Mouse (Mus musculus) heart, embryonic 12.5 days (tissue): ENCODE measurements around the gene Tacc3. TPM values are rescaled to one million over a fixed set of nuclear protein-coding genes. Genes with fewer than 3 reads are reported as not detected.

Experiments
- ATAC-seq: fragments of 200-750 bp; cut with Nextera tagmentation; 2 replicates; pipeline ENCODE4 v1.8.0; 2017; ENCODE audit warnings: moderate TSS enrichment, moderate library complexity; ENCODE audit not compliant: insufficient number of reproducible peaks, low FRiP score
- H3K27ac ChIP-seq: fragments of 300-500 bp; sonication (generic); 2 replicates; pipeline ENCODE4 v1.5.1; 2016; ENCODE audit warnings: mild to moderate bottlenecking, moderate library complexity; ENCODE audit not compliant: poor library complexity, severe bottlenecking
- H3K27me3 ChIP-seq: fragments of 300-500 bp; sonication (generic); replicated peaks from 2 replicates; pipeline ENCODE4 v1.6.1; 2016; ENCODE audit warnings: mild to moderate bottlenecking, moderate library complexity
- H3K36me3 ChIP-seq: fragments of 300-500 bp; sonication (generic); 2 replicates; pipeline ENCODE4 v1.6.1; 2016; ENCODE audit warnings: mild to moderate bottlenecking, moderate library complexity
- H3K4me1 ChIP-seq: fragments of 300-500 bp; sonication (generic); replicated peaks from 2 replicates; pipeline ENCODE4 v1.6.1; 2016; ENCODE audit warnings: mild to moderate bottlenecking
- H3K4me2 ChIP-seq: fragments of 300-500 bp; sonication (generic); 2 replicates; pipeline ENCODE4 v1.6.1; 2016; ENCODE audit warnings: mild to moderate bottlenecking, moderate library complexity
- H3K4me3 ChIP-seq: fragments of 300-500 bp; sonication (generic); 2 replicates; pipeline ENCODE4 v1.5.1; 2016; ENCODE audit warnings: mild to moderate bottlenecking
- H3K9ac ChIP-seq: fragments of 300-500 bp; sonication (generic); 2 replicates; pipeline ENCODE4 v1.6.1; 2016; ENCODE audit warnings: mild to moderate bottlenecking, moderate library complexity
- H3K9me3 ChIP-seq: fragments of 300-500 bp; sonication (generic); replicated peaks from 2 replicates; pipeline ENCODE4 v1.6.1; 2016; ENCODE audit warnings: mild to moderate bottlenecking, moderate library complexity
- WGBS: fragments of 180-500 bp; shearing (Covaris S2); methylation state at CpG from one replicate; pipeline ENCODE4 v1.1.7; 2016; 5-methylcytosine and 5-hydroxymethylcytosine counted together
- polyA plus RNA-seq: library from polyadenylated mRNA; unstranded; fragments of >200 nt; fragmentation: Nextera tagmentation; extraction: Ambion mirVana; gene quantifications from 2 replicates; pipeline ENCODE4 v1.2.1, GENCODE M21; 2016

Gene Tacc3
- polyA plus RNA-seq, 1 experiment from 2014 or later: 152 TPM

DNA sequence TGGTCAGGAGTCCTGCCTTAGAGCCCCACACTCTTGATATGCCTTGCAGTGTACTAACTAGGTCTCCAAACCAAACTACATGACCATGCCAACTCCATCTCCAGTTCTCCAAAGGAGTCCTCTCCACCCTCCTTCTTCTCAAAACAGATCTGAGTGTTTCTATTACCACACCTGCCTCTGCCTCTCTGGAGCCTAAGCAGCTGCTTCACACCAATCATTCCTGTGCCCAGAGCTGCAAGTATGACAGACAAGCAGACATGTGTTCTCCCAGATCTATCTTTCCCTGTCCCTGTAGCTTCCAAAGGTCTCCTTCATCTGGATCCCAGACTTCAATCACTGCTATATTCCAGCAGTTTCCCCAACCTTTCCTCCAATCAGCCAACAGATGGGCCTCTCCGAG, 1.2 kb upstream of the Tacc3 start:
- 21% methylated on average over 1 of the region's 1 CpGs for WGBS
- ATAC-seq: no peak
- Histone ChIP-seq H3K4me3 (peak overlapping the region; percentile 74), H3K27ac (peak overlapping the region; percentile 82; the same call in 1 of the 2 replicates), H3K27me3 (no peaks in the 10 kb centered on the region), H3K9ac (peak overlapping the region; percentile 82), H3K9me3 (no peaks in the 10 kb centered on the region), H3K4me2 (peak overlapping the region; percentile 83), H3K36me3 (peaks cover 40% of the 10 kb centered on the region), H3K4me1 (peaks cover 44% of the 10 kb centered on the region)

DNA sequence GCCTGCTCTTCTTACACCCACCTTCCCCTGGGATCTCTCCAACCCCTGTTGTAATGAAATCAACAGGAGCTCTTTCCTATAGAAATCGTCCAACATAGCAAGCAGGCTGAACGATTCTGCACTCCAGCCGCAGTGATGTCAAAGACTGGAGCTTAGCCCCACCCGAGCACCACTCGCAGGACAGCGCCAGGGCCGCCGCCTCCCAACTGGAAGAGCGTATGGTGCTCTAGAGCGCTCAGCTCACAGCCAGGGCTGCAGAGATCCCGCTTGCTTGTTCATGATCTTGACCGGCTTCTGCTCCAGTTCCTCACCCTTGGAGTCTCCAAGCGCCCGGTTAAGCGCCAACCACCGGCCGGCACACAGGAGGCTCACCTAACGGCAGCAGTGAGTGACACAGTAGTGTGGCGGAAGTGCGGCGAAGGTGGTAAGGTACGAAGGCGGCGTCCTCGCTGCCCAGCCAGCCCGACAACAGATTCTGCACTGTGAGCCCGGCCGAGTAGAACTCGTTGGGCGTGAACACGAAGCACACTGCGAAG, 609 bp upstream of the Tacc3 start:
- WGBS: under 1% methylated on average over 32 of the region's 32 CpGs
- Histone ChIP-seq H3K4me2 (peak overlapping the region; percentile 83), H3K4me1 (peaks cover 44% of the 10 kb centered on the region), H3K9me3 (no peaks in the 10 kb centered on the region), H3K4me3 (peak overlapping the region; percentile 74), H3K9ac (peak overlapping the region; percentile 82), H3K27me3 (no peaks in the 10 kb centered on the region), H3K36me3 (peaks cover 46% of the 10 kb centered on the region), H3K27ac (peak overlapping the region; percentile 82)
- peak; percentile 40 for ATAC-seq

DNA sequence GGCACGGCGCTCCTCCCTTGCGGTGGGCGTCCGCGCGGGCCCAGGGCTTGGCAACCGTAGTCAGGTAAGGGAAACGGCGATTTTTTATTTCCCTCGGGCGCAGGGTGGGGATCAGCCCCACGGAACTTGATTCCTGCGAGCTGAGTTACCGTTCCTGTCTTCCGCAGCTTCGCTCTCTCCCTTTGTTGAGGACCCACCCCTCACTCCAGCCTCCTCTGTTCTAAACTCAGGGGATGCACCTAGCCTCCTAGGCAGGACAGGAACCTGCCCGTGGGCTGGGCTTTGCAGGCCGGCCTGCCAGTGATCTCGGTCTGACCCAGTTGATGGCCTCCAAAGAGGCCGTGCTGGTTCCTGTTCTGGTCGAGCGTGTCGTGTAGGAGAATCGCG, 729 bp downstream of the Tacc3 start:
- Histone ChIP-seq H3K9ac (peak overlapping the region; percentile 85), H3K36me3 (peaks cover 52% of the 10 kb centered on the region), H3K4me2 (peak overlapping the region; percentile 83), H3K4me1 (peaks cover 35% of the 10 kb centered on the region), H3K27ac (peak overlapping the region; percentile 40; the same call in 1 of the 2 replicates), H3K4me3 (peak overlapping the region; percentile 74), H3K9me3 (no peaks in the 10 kb centered on the region), H3K27me3 (no peaks in the 10 kb centered on the region)
- ATAC-seq: no peak
- 0% methylated on average over 26 of the region's 26 CpGs for WGBS

DNA sequence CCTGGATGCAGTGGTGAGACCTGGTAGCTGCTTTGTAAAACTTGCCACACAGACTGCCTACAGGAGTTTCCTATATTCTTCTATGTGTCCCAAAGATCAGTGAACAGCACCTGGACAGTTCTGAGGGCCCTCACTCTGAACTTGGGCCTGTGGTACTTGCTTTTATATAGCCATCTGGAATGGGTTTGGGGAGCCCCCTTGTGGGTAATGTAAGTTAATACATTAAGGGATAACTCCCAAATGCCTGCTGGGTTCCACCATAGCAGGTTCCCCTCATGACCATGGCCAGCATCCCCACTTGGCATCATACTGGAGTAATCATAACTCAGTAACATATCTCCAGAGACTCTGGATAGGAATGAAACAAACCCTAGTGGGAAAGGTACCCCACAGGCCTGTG, 10.3 kb downstream of the Tacc3 start:
- H3K4me1 ChIP-seq: peaks cover 3% of the 10 kb centered on the region; the same call in 1 of the 2 replicates
- H3K27me3 ChIP-seq: no peaks in the 10 kb centered on the region
- no peak for ATAC-seq
- H3K9ac ChIP-seq: no peak overlapping the region
- H3K36me3 ChIP-seq: peaks cover 91% of the 10 kb centered on the region
- no peak overlapping the region for H3K27ac ChIP-seq
- H3K9me3 ChIP-seq: no peaks in the 10 kb centered on the region
- H3K4me3 ChIP-seq: no peak overlapping the region
- no peak overlapping the region for H3K4me2 ChIP-seq

DNA sequence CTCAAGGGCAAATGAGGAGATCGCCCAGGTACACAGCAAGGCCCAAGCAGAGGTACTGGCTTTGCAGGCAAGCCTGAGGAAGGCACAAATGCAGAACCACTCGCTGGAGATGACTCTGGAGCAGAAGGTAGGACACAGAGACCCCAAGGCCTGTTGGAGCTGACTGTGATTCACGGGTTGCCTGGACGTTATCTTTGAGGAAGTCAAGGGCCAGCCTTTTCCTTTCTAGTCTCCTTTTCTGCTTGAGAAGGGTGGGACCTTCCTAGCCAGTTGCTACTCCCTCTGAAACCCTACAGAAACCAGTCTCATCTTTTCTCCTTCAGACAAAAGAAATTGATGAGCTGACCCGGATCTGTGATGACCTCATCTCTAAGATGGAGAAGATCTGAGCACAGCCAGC, 13.7 kb downstream of the Tacc3 start:
- WGBS: 56% methylated on average over 5 of the region's 5 CpGs

DNA sequence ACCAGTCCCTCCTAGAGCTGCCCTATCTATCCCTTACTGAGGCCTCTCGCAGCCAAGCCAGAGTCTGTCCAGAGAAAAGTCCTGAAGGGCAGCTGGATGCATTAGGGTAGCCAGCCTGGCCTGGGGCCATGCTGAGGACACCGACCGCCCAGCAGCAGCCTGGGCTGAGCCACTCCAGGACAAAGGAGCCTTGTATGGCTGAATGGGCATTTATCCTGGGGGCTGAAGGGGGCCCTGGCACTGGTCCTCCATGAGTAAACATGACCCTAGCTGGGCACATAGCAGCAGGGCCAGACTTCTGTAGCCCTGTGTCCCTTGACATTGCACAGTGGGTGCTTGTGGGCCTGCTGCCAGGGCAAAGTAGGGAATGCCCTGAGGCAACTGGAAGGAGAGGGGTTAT, 16.5 kb downstream of the Tacc3 start:
- Histone ChIP-seq H3K27ac (no peak overlapping the region), H3K4me1 (peaks cover 13% of the 10 kb centered on the region), H3K27me3 (no peaks in the 10 kb centered on the region), H3K36me3 (peaks cover 41% of the 10 kb centered on the region), H3K9ac (no peak overlapping the region), H3K4me3 (no peak overlapping the region), H3K4me2 (no peak overlapping the region), H3K9me3 (no peaks in the 10 kb centered on the region)
- peak; percentile 14; the same call in 1 of the 2 replicates for ATAC-seq
- WGBS: 60% methylated on average over 3 of the region's 3 CpGs

More for the DNA sequence above, 13.7 kb downstream of the Tacc3 start:
- no peak overlapping the region for H3K4me3 ChIP-seq
- H3K4me1 ChIP-seq: peaks cover 13% of the 10 kb centered on the region
- no peaks in the 10 kb centered on the region for H3K27me3 ChIP-seq
- peaks cover 69% of the 10 kb centered on the region for H3K36me3 ChIP-seq
- no peak for ATAC-seq
- no peak overlapping the region for H3K4me2 ChIP-seq
- H3K9me3 ChIP-seq: no peaks in the 10 kb centered on the region
- H3K9ac ChIP-seq: 0 out of 2 replicates have a peak overlapping the region, but pooled peaks have one; percentile 31
- H3K27ac ChIP-seq: peak overlapping the region; percentile 64; the same call in 1 of the 2 replicates

DNA sequence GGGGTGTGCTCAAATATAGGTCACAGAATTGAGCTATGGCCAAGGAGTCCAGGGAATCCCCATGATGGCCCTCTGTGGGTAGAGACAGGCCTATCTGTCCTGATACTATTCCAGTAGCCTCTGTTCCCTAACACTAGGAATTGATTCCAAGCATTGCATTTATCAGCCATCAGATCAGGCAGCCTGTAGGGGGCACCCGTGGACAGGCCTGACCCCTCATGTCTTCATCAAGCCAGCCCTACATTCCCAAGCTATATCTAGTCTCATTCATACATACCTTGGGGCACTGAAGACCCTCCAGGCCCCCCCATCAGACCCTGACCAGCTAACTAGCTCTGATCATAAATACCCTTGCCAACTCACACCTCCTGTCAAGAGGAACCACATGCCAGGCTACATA, 18.0 kb downstream of the Tacc3 start:
- H3K4me3 ChIP-seq: no peak overlapping the region
- no peak overlapping the region for H3K27ac ChIP-seq
- H3K4me2 ChIP-seq: no peak overlapping the region
- 0% methylated on average over 1 of the region's 1 CpGs for WGBS
- H3K9ac ChIP-seq: no peak overlapping the region
- H3K36me3 ChIP-seq: peaks cover 26% of the 10 kb centered on the region
- no peak for ATAC-seq
- H3K27me3 ChIP-seq: no peaks in the 10 kb centered on the region
- no peaks in the 10 kb centered on the region for H3K9me3 ChIP-seq
- peaks cover 13% of the 10 kb centered on the region for H3K4me1 ChIP-seq

DNA sequence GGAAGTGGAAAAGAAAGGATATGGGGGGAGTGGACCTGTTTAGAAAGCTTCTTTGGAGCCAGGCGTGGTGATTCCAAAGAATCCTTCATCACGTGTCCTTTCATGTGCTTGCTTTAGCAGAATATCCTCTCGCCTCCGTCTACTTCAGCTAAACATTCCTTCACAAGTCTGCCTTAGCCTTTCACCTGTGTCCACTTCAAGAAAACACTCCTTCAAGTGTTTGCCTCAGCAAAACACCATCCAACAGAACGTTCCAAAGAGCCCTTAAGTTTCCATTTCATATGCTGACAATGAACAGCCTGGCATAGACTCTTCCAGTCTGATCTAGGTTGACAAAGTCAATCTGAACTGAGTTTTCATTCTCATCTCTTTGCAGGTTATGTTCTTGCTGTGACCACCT, 20.3 kb downstream of the Tacc3 start:
- Histone ChIP-seq H3K9me3 (no peaks in the 10 kb centered on the region), H3K4me2 (no peak overlapping the region), H3K4me1 (peaks cover 10% of the 10 kb centered on the region), H3K4me3 (no peak overlapping the region), H3K27ac (no peak overlapping the region), H3K9ac (no peak overlapping the region), H3K36me3 (peaks cover 4% of the 10 kb centered on the region; the same call in 1 of the 2 replicates), H3K27me3 (no peaks in the 10 kb centered on the region)
- WGBS: 81% methylated on average over 5 of the region's 5 CpGs
- ATAC-seq: no peak

DNA sequence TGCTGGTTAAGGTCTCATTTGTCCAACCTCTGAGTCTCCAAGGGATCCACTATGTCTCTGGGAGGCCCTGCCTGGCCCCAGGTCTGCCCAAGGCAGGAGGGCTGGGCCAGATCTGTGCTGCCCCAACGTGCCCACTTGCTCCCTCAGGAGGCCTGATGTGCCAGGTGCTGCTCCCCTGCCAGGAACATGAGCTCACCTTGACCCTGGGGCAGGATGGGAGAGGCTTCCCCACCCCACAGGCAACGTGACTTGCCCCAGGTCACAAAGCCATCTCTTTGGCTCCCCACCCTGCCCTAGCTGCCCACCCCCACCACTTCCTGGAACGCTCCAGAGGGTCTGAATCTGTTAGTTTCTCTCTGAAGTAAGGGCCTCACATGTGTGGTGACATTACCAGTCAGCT, 23.1 kb downstream of the Tacc3 start:
- Histone ChIP-seq H3K36me3 (no peaks in the 10 kb centered on the region), H3K27ac (no peak overlapping the region), H3K4me2 (no peak overlapping the region), H3K9me3 (no peaks in the 10 kb centered on the region), H3K9ac (no peak overlapping the region), H3K4me3 (no peak overlapping the region), H3K27me3 (no peaks in the 10 kb centered on the region), H3K4me1 (peaks cover under 1% of the 10 kb centered on the region; the same call in 1 of the 2 replicates)
- 61% methylated on average over 3 of the region's 3 CpGs for WGBS
- no peak for ATAC-seq

DNA sequence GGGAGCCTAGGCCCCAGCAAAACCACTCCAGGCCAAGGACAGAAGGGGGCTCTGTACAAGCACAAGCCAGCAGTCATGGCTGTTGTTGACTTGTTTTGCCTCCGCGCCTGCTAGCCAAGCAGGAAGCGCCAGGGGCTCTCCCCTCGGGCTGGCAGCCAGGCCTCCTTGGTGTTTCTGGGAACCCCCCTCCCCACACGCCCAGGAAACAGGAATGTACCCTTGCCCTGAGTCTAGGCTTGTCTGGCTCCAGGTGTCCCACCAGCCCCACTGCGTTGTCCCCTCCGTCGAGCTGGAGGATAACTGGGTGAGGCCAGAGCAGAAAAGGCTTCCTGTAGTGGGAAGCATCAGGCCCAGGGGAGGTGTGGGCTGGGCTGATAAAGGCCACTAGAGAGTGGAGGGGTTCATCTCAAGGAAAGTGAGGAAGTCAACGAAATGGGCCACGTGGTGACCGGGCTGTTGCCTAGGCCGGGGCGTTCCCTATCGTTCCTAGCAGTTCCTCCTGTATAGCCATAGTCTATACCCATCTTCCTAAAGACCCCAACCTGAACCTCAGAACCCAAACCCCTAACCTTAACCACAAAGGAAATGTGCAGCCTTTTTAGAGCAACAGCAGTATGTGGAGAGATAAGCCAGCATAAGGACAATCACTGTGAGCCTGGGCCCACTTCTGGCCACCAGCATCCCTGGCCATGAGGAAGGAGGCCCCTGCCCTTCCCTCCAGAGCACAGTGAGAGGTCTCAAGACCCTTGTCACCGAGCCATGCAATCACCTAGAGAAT, 23.9 kb downstream of the Tacc3 start:
- no peak for ATAC-seq
- Histone ChIP-seq H3K9ac (no peak overlapping the region), H3K4me2 (no peak overlapping the region), H3K4me3 (no peak overlapping the region), H3K36me3 (no peaks in the 10 kb centered on the region), H3K9me3 (no peaks in the 10 kb centered on the region), H3K4me1 (peaks cover 7% of the 10 kb centered on the region; the same call in 1 of the 2 replicates), H3K27ac (no peak overlapping the region), H3K27me3 (no peaks in the 10 kb centered on the region)
- WGBS: 61% methylated on average over 15 of the region's 15 CpGs

DNA sequence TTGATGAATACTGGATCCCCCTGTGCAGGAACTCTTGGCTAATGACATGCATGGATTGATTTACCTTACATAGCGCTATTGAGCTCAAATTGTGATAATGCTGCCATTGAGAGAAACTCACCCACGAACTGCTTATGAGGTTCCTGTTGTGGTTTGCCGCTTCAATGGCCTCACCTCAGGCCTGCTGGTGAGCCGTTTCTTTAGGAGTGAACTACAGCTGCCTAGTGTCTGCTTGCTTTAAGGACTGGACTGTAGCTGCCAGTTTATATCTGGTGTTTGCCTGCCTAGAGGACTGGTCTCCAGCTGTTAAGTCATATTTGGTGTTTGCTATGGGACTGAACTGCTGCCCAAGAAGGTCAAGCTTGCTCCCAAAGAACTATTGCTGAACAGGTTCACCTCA, 25.0 kb downstream of the Tacc3 start:
- WGBS: 84% methylated on average over 4 of the region's 4 CpGs
- no peaks in the 10 kb centered on the region for H3K36me3 ChIP-seq
- no peak overlapping the region for H3K4me2 ChIP-seq
- H3K4me3 ChIP-seq: no peak overlapping the region
- no peaks in the 10 kb centered on the region for H3K9me3 ChIP-seq
- no peaks in the 10 kb centered on the region for H3K27me3 ChIP-seq
- peaks cover 9% of the 10 kb centered on the region for H3K4me1 ChIP-seq
- H3K9ac ChIP-seq: no peak overlapping the region
- no peak overlapping the region for H3K27ac ChIP-seq
- no peak for ATAC-seq
